Mouse (Mus musculus) kidney, embryonic 16.5 days (tissue): Measurements from ENCODE around the gene Ncl. TPM values are rescaled to one million over a fixed set of nuclear protein-coding genes. Genes with fewer than 3 reads are reported as not detected.

Source experiments
- ATAC-seq: fragments of 200-750 bp; cut with Nextera tagmentation; 2 replicates; pipeline ENCODE4 v1.8.0; 2017; ENCODE audit warnings: moderate TSS enrichment; ENCODE audit not compliant: low FRiP score, low TSS enrichment
- H3K27ac ChIP-seq: fragments of 300-500 bp; sonication (generic); 2 replicates; pipeline ENCODE4 v1.5.1; 2014; ENCODE audit warnings: low read length
- H3K27me3 ChIP-seq: fragments of 300-500 bp; sonication (generic); 2 replicates; pipeline ENCODE4 v1.6.1; 2014; ENCODE audit warnings: low read length, control low read depth, mixed read lengths; ENCODE audit not compliant: insufficient read depth
- H3K36me3 ChIP-seq: fragments of 300-500 bp; sonication (generic); 2 replicates; pipeline ENCODE4 v1.6.1; 2014; ENCODE audit warnings: low read length, control low read depth, mixed read lengths; ENCODE audit not compliant: insufficient read depth
- H3K4me1 ChIP-seq: fragments of 300-500 bp; sonication (generic); 2 replicates; pipeline ENCODE4 v1.6.1; 2014; ENCODE audit warnings: low read length, control low read depth, mixed read lengths; ENCODE audit not compliant: insufficient read depth
- H3K4me2 ChIP-seq: fragments of 300-500 bp; sonication (generic); replicated peaks from 2 replicates; pipeline ENCODE4 v1.6.1; 2014; ENCODE audit warnings: low read depth, low read length
- H3K4me3 ChIP-seq: fragments of 300-500 bp; sonication (generic); 2 replicates; pipeline ENCODE4 v1.5.1; 2014; ENCODE audit warnings: mild to moderate bottlenecking, low read length
- H3K9ac ChIP-seq: fragments of 300-500 bp; sonication (generic); replicated peaks from 2 replicates; pipeline ENCODE4 v1.6.1; 2014; ENCODE audit warnings: low read length
- H3K9me3 ChIP-seq: fragments of 300-500 bp; sonication (generic); 2 replicates; pipeline ENCODE4 v1.6.1; 2016; ENCODE audit warnings: low read length, control low read depth
- WGBS: fragments of 180-500 bp; shearing (Covaris S2); extraction: QIAGEN DNeasy Blood & Tissue Kit; methylation state at CpG from one replicate; pipeline ENCODE4 v1.1.7; 2014; 5-methylcytosine and 5-hydroxymethylcytosine counted together
- polyA plus RNA-seq: library from polyadenylated mRNA; unstranded; fragments of >200 nt; fragmentation: Nextera tagmentation; extraction: Ambion mirVana; gene quantifications from 2 replicates; pipeline ENCODE4 v1.2.1, GENCODE M21; 2015

Ncl gene
- polyA plus RNA-seq, result 432 and 504 TPM in 2 replicates

GRCm38 (mm10) chr1:86358906-86359797 lies at the start of gene Ncl:
Gene Ncl, minus strand, starts transcription at chr1:86359400.
- Histone ChIP-seq H3K4me2 (peak within 1 kb of the TSS; percentile 96), H3K27ac (peak within 1 kb of the TSS; percentile 99), H3K4me3 (peak within 1 kb of the TSS; percentile 78), H3K4me1 (peaks cover 28% of the 10 kb centered on the region), H3K27me3 (no peaks in the 10 kb centered on the region), H3K9me3 (no peaks in the 10 kb centered on the region), H3K9ac (peak within 1 kb of the TSS; percentile 94), H3K36me3 (peaks cover 31% of the 10 kb centered on the region)
- under 1% methylated on average over 91 of the region's 102 CpGs for WGBS
- peak; percentile 99 for ATAC-seq

- no peak overlapping the region for H3K9ac ChIP-seq
- H3K27ac ChIP-seq, result no peak overlapping the region
- no peaks in the 10 kb centered on the region for H3K9me3 ChIP-seq
- ATAC-seq, result no peak; the same call in 1 of the 2 replicates
- H3K27me3 ChIP-seq, result no peaks in the 10 kb centered on the region
- no peak overlapping the region for H3K4me2 ChIP-seq
- no peaks in the 10 kb centered on the region for H3K4me1 ChIP-seq
- H3K36me3 ChIP-seq, result no peaks in the 10 kb centered on the region
- 74% methylated on average over 10 of the region's 10 CpGs for WGBS
- H3K4me3 ChIP-seq, result no peak overlapping the region
Observed at GRCm38 (mm10) chr1:86408515-86408914, 49.3 kb upstream of the Ncl start.

- no peak overlapping the region for H3K4me3 ChIP-seq
- H3K4me2 ChIP-seq, result no peak overlapping the region
- 61% methylated on average over 8 of the region's 8 CpGs for WGBS
- no peak for ATAC-seq
- no peaks in the 10 kb centered on the region for H3K27me3 ChIP-seq
- no peaks in the 10 kb centered on the region for H3K4me1 ChIP-seq
- no peaks in the 10 kb centered on the region for H3K9me3 ChIP-seq
- no peak overlapping the region for H3K27ac ChIP-seq
- no peaks in the 10 kb centered on the region for H3K36me3 ChIP-seq
- no peak overlapping the region for H3K9ac ChIP-seq
Observed at GRCm38 (mm10) chr1:86406914-86407313, 47.7 kb upstream of the Ncl start.

GRCm38 (mm10) chr1:86406313-86406712 lies 47.1 kb upstream of the Ncl start:
- Histone ChIP-seq H3K9me3 (no peaks in the 10 kb centered on the region), H3K4me1 (no peaks in the 10 kb centered on the region), H3K27me3 (no peaks in the 10 kb centered on the region), H3K4me3 (no peak overlapping the region), H3K36me3 (no peaks in the 10 kb centered on the region), H3K4me2 (no peak overlapping the region), H3K9ac (no peak overlapping the region), H3K27ac (no peak overlapping the region)
- WGBS, result 64% methylated on average over 4 of the region's 4 CpGs
- no peak for ATAC-seq

- Histone ChIP-seq H3K9me3 (no peaks in the 10 kb centered on the region), H3K9ac (no peak overlapping the region), H3K4me1 (no peaks in the 10 kb centered on the region), H3K27ac (no peak overlapping the region), H3K4me2 (no peak overlapping the region), H3K4me3 (no peak overlapping the region), H3K27me3 (no peaks in the 10 kb centered on the region), H3K36me3 (no peaks in the 10 kb centered on the region)
- 64% methylated on average over 5 of the region's 5 CpGs for WGBS
- ATAC-seq, result no peak
Observed at GRCm38 (mm10) chr1:86404834-86405233, 45.6 kb upstream of the Ncl start.

GRCm38 (mm10) chr1:86400096-86400754 lies 41.0 kb upstream of the Ncl start:
- 65% methylated on average over 8 of the region's 8 CpGs for WGBS
- ATAC-seq, result no peak
- no peaks in the 10 kb centered on the region for H3K27me3 ChIP-seq
- no peaks in the 10 kb centered on the region for H3K4me1 ChIP-seq
- H3K4me2 ChIP-seq, result no peak overlapping the region
- no peaks in the 10 kb centered on the region for H3K36me3 ChIP-seq
- H3K4me3 ChIP-seq, result no peak overlapping the region
- H3K9me3 ChIP-seq, result no peaks in the 10 kb centered on the region
- no peak overlapping the region for H3K27ac ChIP-seq
- no peak overlapping the region for H3K9ac ChIP-seq

- H3K9me3 ChIP-seq, result no peaks in the 10 kb centered on the region
- H3K36me3 ChIP-seq, result no peaks in the 10 kb centered on the region
- no peak for ATAC-seq
- no peak overlapping the region for H3K27ac ChIP-seq
- no peak overlapping the region for H3K4me3 ChIP-seq
- H3K4me2 ChIP-seq, result no peak overlapping the region
- no peaks in the 10 kb centered on the region for H3K27me3 ChIP-seq
- WGBS, result 82% methylated on average over 3 of the region's 3 CpGs
- no peak overlapping the region for H3K9ac ChIP-seq
- H3K4me1 ChIP-seq, result no peaks in the 10 kb centered on the region
Observed at GRCm38 (mm10) chr1:86399322-86399721, 40.1 kb upstream of the Ncl start.

GRCm38 (mm10) chr1:86398222-86398621 lies 39.0 kb upstream of the Ncl start:
- Histone ChIP-seq H3K27me3 (no peaks in the 10 kb centered on the region), H3K27ac (no peak overlapping the region), H3K36me3 (no peaks in the 10 kb centered on the region), H3K9me3 (no peaks in the 10 kb centered on the region), H3K4me1 (no peaks in the 10 kb centered on the region), H3K9ac (no peak overlapping the region), H3K4me2 (no peak overlapping the region), H3K4me3 (no peak overlapping the region)
- 47% methylated on average over 7 of the region's 7 CpGs for WGBS
- ATAC-seq, result no peak

- no peak overlapping the region for H3K9ac ChIP-seq
- no peak overlapping the region for H3K4me2 ChIP-seq
- H3K4me3 ChIP-seq, result no peak overlapping the region
- H3K27ac ChIP-seq, result no peak overlapping the region
- ATAC-seq, result no peak
- H3K4me1 ChIP-seq, result no peaks in the 10 kb centered on the region
- 75% methylated on average over 8 of the region's 8 CpGs for WGBS
- no peaks in the 10 kb centered on the region for H3K9me3 ChIP-seq
- H3K27me3 ChIP-seq, result no peaks in the 10 kb centered on the region
- H3K36me3 ChIP-seq, result no peaks in the 10 kb centered on the region
Observed at GRCm38 (mm10) chr1:86397621-86398020, 38.4 kb upstream of the Ncl start.

- Histone ChIP-seq H3K27ac (no peak overlapping the region), H3K9ac (no peak overlapping the region), H3K36me3 (no peaks in the 10 kb centered on the region), H3K4me3 (no peak overlapping the region), H3K9me3 (no peaks in the 10 kb centered on the region), H3K27me3 (no peaks in the 10 kb centered on the region), H3K4me1 (no peaks in the 10 kb centered on the region), H3K4me2 (no peak overlapping the region)
- WGBS, result 71% methylated on average over 7 of the region's 7 CpGs
- ATAC-seq, result no peak
Observed at GRCm38 (mm10) chr1:86395897-86396296, 36.7 kb upstream of the Ncl start.
